Mouse (Mus musculus) megakaryocyte, embryonic 14.5 days (primary cell): ENCODE results near the gene Rxrb.

Experiments used
- FLI1 ChIP-seq: IDR thresholded peaks from 2 replicates; pipeline ENCODE4 v1.6.1; 2012; ENCODE audit warnings: low read length, inconsistent platforms, mixed read lengths
- GATA1 ChIP-seq: IDR thresholded peaks from 3 replicates; pipeline ENCODE4 v1.6.1; 2012; ENCODE audit warnings: mixed read lengths, low read length, inconsistent platforms, borderline replicate concordance

DNA sequence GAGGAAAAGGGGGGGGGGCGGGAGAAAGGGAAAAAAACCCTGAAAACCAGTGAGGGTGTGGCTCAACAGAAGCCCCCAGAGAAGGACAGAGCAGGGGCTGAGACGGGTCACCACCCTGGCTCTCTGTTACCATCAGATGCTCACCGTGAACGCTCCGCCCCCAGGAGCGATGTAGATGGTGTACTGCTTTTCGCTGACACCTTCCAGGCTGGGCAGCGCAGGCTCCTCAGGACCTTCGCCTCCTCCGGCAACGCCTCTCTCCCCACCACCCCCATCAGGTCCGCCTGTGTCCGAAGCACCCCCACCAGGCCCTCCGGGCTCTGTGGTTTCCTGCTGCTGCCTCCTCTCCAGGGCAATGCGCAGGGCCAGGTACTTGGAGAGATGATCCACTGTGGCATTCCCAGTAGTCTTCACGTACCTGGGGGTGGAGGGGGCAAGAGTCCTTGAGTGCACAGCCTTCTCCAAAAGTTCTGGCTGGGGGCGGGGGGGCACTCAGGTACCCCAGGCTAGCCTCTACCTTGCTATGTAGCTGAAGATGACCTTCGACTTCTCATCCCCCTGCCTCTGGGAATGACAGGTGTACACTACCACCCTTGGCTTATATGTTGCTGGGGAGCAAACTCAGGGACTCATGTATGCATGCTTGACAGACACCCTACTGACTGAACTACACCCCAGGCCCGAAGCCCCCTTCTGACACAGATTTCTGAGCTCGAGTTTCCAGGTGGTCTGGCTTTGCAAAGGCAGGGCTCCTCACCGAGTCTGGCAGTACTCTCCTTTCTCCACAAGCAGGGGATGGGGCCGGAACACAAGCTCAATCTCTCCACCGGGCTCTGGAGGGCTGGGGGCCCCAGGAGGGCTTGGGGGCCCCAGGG is 9.8 kb upstream of the Rxrb start:
- TF ChIP-seq GATA1 (no peak), FLI1 (no peak)
